Mouse (Mus musculus): Measurements from ENCODE around the gene Carns1.
A peak's percentile ranks its signal among the peaks of the same experiment; 100 is the strongest.

Carns1 gene

GRCm38 (mm10) chr19:4175368-4175947, at the start of gene Carns1:
Gene Carns1 (minus strand): TSS chr19:4175479.
- no peak for DNase-seq (ENCODE audit: low spot score in 2 of 2)

GRCm38 (mm10) chr19:4222165-4222564, 46.9 kb upstream of the Carns1 start:
- DNase-seq (ENCODE audit: low spot score in 2 of 2), result no peak

GRCm38 (mm10) chr19:4220957-4221743, 45.9 kb upstream of the Carns1 start:
- no peak for DNase-seq (ENCODE audit: low spot score in 2 of 2)

DNA sequence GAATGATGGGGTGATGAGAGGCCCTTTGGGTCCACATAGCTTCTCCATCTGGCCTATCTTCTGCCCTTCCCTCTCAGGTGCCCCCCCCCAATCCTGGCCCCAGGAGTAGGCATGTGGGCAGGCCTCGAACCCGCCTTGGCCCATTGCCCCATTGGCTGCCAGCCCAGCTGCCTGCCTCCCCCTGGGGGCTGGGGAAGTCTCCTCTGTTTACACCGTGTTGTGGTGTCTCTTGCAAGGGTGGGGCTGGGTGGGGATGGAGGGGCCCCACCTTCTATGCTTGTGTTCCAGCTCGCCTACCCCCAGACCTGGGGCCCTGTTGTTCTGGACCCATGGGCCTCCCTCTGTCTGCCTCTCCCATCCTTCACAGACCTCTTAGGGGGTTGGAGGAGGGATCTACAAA, 45.1 kb upstream of the Carns1 start:
- no peak for DNase-seq (ENCODE audit: low spot score in 2 of 2)

DNA sequence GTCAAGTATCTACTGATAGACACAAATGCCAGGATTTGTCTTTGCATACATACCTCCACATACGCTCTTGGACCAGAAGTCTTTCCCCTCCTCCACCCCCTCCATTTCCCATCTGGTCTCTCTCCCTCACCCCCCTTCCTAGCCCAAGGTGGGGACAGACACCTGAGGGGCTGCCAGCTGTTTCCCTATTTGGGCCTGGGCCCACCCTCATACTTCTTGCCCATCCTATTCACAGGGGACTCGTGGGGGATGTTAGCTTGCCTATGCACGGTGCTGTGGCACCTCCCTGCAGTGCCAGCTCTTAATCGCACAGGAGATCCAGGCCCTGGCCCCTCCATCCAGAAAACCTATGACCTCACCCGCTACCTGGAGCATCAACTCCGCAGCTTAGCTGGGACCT, 44.7 kb upstream of the Carns1 start:
- DNase-seq (ENCODE audit: low spot score in 2 of 2), result no peak

GRCm38 (mm10) chr19:4218784-4219183, 43.5 kb upstream of the Carns1 start:
- DNase-seq (ENCODE audit: low spot score in 2 of 2), result no peak

GRCm38 (mm10) chr19:4218293-4218692, 43.0 kb upstream of the Carns1 start:
- DNase-seq (ENCODE audit: low spot score in 2 of 2), result no peak

DNA sequence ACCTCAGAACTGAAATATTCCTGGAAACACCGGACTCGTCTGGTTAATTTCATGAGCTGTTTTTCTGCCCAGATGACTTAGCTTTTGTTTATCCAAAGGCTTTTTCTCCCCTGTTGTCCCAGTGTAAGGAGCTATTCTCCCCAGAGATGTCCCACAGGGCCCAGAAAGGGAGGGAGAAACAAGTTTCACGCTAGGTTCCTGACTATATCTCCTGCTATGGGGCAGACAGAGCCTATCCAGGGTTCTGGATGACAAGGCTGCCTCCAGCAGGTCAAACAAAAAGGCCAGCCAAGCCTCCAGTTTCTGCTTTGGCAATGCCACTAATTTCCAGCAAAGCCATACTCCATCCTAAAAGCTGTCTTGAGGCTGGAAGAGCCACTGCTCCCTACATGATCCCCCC, 42.6 kb upstream of the Carns1 start:
- no peak for DNase-seq (ENCODE audit: low spot score in 2 of 2)

GRCm38 (mm10) chr19:4217140-4217539, 41.9 kb upstream of the Carns1 start:
- DNase-seq (ENCODE audit: low spot score in 2 of 2), result no peak

GRCm38 (mm10) chr19:4216041-4216685, 40.9 kb upstream of the Carns1 start:
- no peak for DNase-seq (ENCODE audit: low spot score in 2 of 2)

- DNase-seq (ENCODE audit: low spot score in 2 of 2), result no peak
These were observed 40.2 kb upstream of the Carns1 start for GRCm38 (mm10) chr19:4215451-4215840.

DNA sequence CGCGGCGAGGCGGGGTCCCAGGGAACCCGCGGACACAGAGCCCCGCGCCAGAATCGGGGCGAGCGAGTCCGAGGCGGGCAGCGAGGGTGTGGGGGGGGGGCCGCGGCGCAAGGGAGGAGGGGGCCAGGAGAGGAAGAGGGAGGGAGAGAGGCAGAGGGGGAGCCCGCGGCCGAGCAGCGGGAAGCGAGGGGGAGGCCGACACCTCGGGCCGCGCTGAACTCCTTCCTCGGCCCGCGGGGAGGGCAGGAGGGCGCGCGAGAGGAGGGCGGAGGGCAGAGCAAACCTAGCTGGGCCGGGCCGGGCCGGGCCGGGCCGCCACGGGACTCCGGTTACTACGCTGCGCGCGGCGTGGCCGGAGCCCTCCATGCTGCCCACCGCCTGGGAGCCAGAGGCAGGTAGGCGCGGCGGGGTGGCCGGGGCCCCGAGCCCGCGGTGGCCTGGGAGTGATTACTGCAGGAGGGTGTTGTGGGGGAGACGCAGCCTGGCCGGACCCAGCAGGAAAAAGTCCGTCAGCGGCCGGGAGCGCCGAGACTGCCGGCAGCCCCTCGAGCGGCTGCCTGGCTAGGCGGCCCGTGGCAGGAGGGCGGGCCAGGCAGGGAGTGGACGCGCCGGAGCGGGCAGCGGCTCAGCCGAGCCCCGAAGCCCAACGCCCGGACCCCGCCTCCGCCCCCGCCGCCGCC, 39.6 kb upstream of the Carns1 start:
- DNase-seq (ENCODE audit: low spot score in 2 of 2), result no peak

GRCm38 (mm10) chr19:4214071-4214770, 38.9 kb upstream of the Carns1 start, which contains the start of the genes Clcf1 and AC109138.7:
Gene Clcf1 (plus strand): TSS chr19:4214238.
Gene AC109138.7 (plus strand): TSS chr19:4214357.
- DNase-seq (ENCODE audit: low spot score in 2 of 2), result no peak

DNA sequence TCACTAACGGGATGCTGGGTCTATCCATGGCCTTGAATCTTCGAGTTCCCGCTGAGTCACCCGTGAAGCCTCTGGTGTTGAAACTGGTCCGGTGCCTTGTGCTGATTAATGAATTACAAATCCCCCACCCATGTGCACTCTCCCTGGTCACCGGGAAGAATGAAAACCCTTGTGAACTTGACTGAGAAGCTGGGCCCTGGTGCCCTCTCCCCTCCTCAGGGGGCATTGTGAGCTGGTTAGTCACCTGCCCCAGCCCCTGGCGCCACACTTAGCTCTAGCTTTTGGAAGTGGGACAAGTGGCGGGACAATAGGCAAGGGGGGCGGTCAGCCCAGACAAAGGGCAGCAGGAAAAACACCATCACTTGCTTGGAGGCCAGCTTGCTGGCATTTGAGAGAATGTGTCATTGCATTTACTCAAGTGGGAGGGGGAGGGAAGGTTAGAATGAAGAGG, 38.3 kb upstream of the Carns1 start:
- DNase-seq (ENCODE audit: low spot score in 2 of 2), result no peak

- no peak for DNase-seq (ENCODE audit: low spot score in 2 of 2)
These were observed 36.8 kb upstream of the Carns1 start for GRCm38 (mm10) chr19:4211891-4212588.

- no peak for DNase-seq (ENCODE audit: low spot score in 2 of 2)
These were observed 33.3 kb upstream of the Carns1 start for GRCm38 (mm10) chr19:4208563-4208962.

GRCm38 (mm10) chr19:4206971-4207370, 31.7 kb upstream of the Carns1 start:
- DNase-seq (ENCODE audit: low spot score in 2 of 2), result peak; percentile 66 to 72

DNA sequence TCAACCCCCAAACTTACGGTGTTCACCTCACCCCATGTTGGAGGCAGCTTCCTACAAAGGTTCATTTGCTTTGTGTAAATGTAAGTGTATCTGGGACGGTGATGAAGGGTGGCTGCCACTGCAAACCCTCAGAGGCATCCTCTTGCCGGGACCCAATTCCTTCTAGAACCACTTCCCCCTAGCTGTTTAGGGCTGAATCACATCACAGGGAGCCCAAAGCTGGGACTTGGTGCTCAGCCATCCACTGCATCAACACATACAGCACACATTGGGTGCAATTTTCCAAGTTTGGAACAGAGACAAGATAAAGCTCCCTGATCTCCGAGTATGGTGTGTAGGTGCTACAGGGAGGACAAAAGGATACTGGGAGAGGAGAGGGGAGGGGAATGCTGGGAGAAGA, 29.6 kb upstream of the Carns1 start:
- DNase-seq (ENCODE audit: low spot score in 2 of 2), result no peak

GRCm38 (mm10) chr19:4203604-4204326, 28.5 kb upstream of the Carns1 start:
- no peak for DNase-seq (ENCODE audit: low spot score in 2 of 2)

GRCm38 (mm10) chr19:4203148-4203547, 27.9 kb upstream of the Carns1 start:
- DNase-seq (ENCODE audit: low spot score in 2 of 2), result no peak
